Mouse (Mus musculus) hindbrain, embryonic 12.5 days (tissue): ENCODE data around the gene Tnfsf8. TPM values are rescaled to one million over a fixed set of nuclear protein-coding genes. Genes with fewer than 3 reads are reported as not detected.

Experiments used
- ATAC-seq: fragments of 200-750 bp; cut with Nextera tagmentation; 2 replicates; pipeline ENCODE4 v1.8.0; 2017; ENCODE audit warnings: moderate TSS enrichment; ENCODE audit not compliant: low FRiP score
- H3K27ac ChIP-seq: fragments of 300-500 bp; sonication (generic); 2 replicates; pipeline ENCODE4 v1.5.1; 2016; ENCODE audit warnings: mild to moderate bottlenecking
- H3K27me3 ChIP-seq: fragments of 300-500 bp; sonication (generic); 2 replicates; pipeline ENCODE4 v1.6.1; 2016; ENCODE audit warnings: mild to moderate bottlenecking
- H3K36me3 ChIP-seq: fragments of 300-500 bp; sonication (generic); 2 replicates; pipeline ENCODE4 v1.6.1; 2016; ENCODE audit warnings: mild to moderate bottlenecking
- H3K4me1 ChIP-seq: fragments of 300-500 bp; sonication (generic); 2 replicates; pipeline ENCODE4 v1.6.1; 2016
- H3K4me2 ChIP-seq: fragments of 300-500 bp; sonication (generic); replicated peaks from 2 replicates; pipeline ENCODE4 v1.6.1; 2016; ENCODE audit warnings: mild to moderate bottlenecking
- H3K4me3 ChIP-seq: fragments of 300-500 bp; sonication (generic); 2 replicates; pipeline ENCODE4 v1.5.1; 2016; ENCODE audit warnings: mild to moderate bottlenecking
- H3K9ac ChIP-seq: fragments of 300-500 bp; sonication (generic); 2 replicates; pipeline ENCODE4 v1.6.1; 2016; ENCODE audit warnings: mild to moderate bottlenecking, moderate library complexity
- H3K9me3 ChIP-seq: fragments of 300-500 bp; sonication (generic); replicated peaks from 2 replicates; pipeline ENCODE4 v1.6.1; 2016; ENCODE audit warnings: mild to moderate bottlenecking
- WGBS: fragments of 180-500 bp; shearing (Covaris S2); methylation state at CpG from one replicate; pipeline ENCODE4 v1.1.7; 2016; 5-methylcytosine and 5-hydroxymethylcytosine counted together
- polyA plus RNA-seq: library from polyadenylated mRNA; unstranded; fragments of >200 nt; fragmentation: Nextera tagmentation; extraction: Ambion mirVana; gene quantifications from 2 replicates; pipeline ENCODE4 v1.2.1, GENCODE M21; 2016

Gene Tnfsf8
- polyA plus RNA-seq, 1 experiment from 2014 or later: not detected

GRCm38 (mm10) chr4:63860236-63860635, 911 bp downstream of the Tnfsf8 start:
- no peaks in the 10 kb centered on the region for H3K36me3 ChIP-seq
- no peaks in the 10 kb centered on the region for H3K9me3 ChIP-seq
- no peak overlapping the region for H3K4me3 ChIP-seq
- H3K4me2 ChIP-seq: no peak overlapping the region
- no peak overlapping the region for H3K27ac ChIP-seq
- H3K27me3 ChIP-seq: no peaks in the 10 kb centered on the region
- H3K4me1 ChIP-seq: no peaks in the 10 kb centered on the region; the same call in 1 of the 2 replicates
- no peak overlapping the region for H3K9ac ChIP-seq
- 88% methylated on average over 5 of the region's 5 CpGs for WGBS
- ATAC-seq: no peak

GRCm38 (mm10) chr4:63859785-63860203, 1.4 kb downstream of the Tnfsf8 start:
- H3K4me1 ChIP-seq: no peaks in the 10 kb centered on the region; the same call in 1 of the 2 replicates
- H3K36me3 ChIP-seq: no peaks in the 10 kb centered on the region
- WGBS: 84% methylated on average over 4 of the region's 4 CpGs
- H3K4me3 ChIP-seq: no peak overlapping the region
- no peak overlapping the region for H3K9ac ChIP-seq
- no peak overlapping the region for H3K27ac ChIP-seq
- ATAC-seq: no peak
- H3K4me2 ChIP-seq: no peak overlapping the region
- H3K9me3 ChIP-seq: no peaks in the 10 kb centered on the region
- H3K27me3 ChIP-seq: no peaks in the 10 kb centered on the region

- Histone ChIP-seq H3K27me3 (no peaks in the 10 kb centered on the region), H3K36me3 (no peaks in the 10 kb centered on the region), H3K4me3 (no peak overlapping the region), H3K9ac (no peak overlapping the region), H3K4me1 (no peaks in the 10 kb centered on the region; the same call in 1 of the 2 replicates), H3K4me2 (no peak overlapping the region), H3K27ac (no peak overlapping the region), H3K9me3 (no peaks in the 10 kb centered on the region)
- 84% methylated on average over 7 of the region's 7 CpGs for WGBS
- no peak for ATAC-seq
Observed at GRCm38 (mm10) chr4:63858646-63859224, 2.4 kb downstream of the Tnfsf8 start.

DNA sequence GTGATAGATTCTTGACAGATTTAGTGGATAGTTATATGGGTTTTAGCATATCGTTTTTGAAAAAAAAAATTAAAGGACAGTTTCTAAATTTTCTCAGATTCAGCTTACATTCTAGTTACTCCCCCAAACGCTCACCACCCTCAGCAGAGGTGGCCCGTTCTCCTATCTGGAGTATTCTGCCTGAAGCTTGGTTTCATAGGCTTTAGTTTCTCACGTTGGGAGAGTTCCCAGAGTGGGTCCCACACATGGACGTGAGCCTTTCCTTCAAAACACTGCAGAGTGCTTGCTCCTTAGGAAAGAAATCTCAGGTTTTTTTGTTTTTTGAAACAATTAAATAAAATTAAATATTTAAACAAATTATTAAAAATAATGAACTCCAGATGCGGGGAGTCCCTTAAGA, 4.4 kb downstream of the Tnfsf8 start:
- Histone ChIP-seq H3K4me3 (no peak overlapping the region), H3K36me3 (no peaks in the 10 kb centered on the region), H3K9me3 (no peaks in the 10 kb centered on the region), H3K27me3 (no peaks in the 10 kb centered on the region), H3K4me2 (no peak overlapping the region), H3K9ac (no peak overlapping the region), H3K27ac (no peak overlapping the region), H3K4me1 (no peaks in the 10 kb centered on the region)
- ATAC-seq: no peak
- WGBS: 85% methylated on average over 6 of the region's 6 CpGs

- no peak overlapping the region for H3K4me2 ChIP-seq
- no peak for ATAC-seq
- no peaks in the 10 kb centered on the region for H3K36me3 ChIP-seq
- H3K9ac ChIP-seq: no peak overlapping the region
- H3K27ac ChIP-seq: no peak overlapping the region
- H3K27me3 ChIP-seq: no peaks in the 10 kb centered on the region
- 82% methylated on average over 1 of the region's 1 CpGs for WGBS
- H3K9me3 ChIP-seq: no peaks in the 10 kb centered on the region
- H3K4me1 ChIP-seq: no peaks in the 10 kb centered on the region
- no peak overlapping the region for H3K4me3 ChIP-seq
Observed at GRCm38 (mm10) chr4:63853782-63854386, 7.3 kb downstream of the Tnfsf8 start.

- no peaks in the 10 kb centered on the region for H3K27me3 ChIP-seq
- H3K4me1 ChIP-seq: no peaks in the 10 kb centered on the region
- H3K27ac ChIP-seq: no peak overlapping the region
- H3K9ac ChIP-seq: no peak overlapping the region
- no peak overlapping the region for H3K4me2 ChIP-seq
- ATAC-seq: no peak
- no peaks in the 10 kb centered on the region for H3K36me3 ChIP-seq
- no peak overlapping the region for H3K4me3 ChIP-seq
- no peaks in the 10 kb centered on the region for H3K9me3 ChIP-seq
- WGBS: 89% methylated on average over 2 of the region's 2 CpGs
Observed at GRCm38 (mm10) chr4:63850082-63850481, 11.1 kb downstream of the Tnfsf8 start.

GRCm38 (mm10) chr4:63846881-63847597, 14.1 kb downstream of the Tnfsf8 start:
- no peak for ATAC-seq
- Histone ChIP-seq H3K4me3 (no peak overlapping the region), H3K9ac (no peak overlapping the region), H3K27me3 (no peaks in the 10 kb centered on the region), H3K4me2 (no peak overlapping the region), H3K9me3 (no peaks in the 10 kb centered on the region), H3K27ac (no peak overlapping the region), H3K4me1 (no peaks in the 10 kb centered on the region), H3K36me3 (no peaks in the 10 kb centered on the region)
- WGBS: 70% methylated on average over 3 of the region's 3 CpGs

GRCm38 (mm10) chr4:63845760-63846159, 15.4 kb downstream of the Tnfsf8 start:
- Histone ChIP-seq H3K9ac (no peak overlapping the region), H3K4me3 (no peak overlapping the region), H3K27ac (no peak overlapping the region), H3K36me3 (no peaks in the 10 kb centered on the region), H3K9me3 (no peaks in the 10 kb centered on the region), H3K4me1 (no peaks in the 10 kb centered on the region), H3K27me3 (no peaks in the 10 kb centered on the region), H3K4me2 (no peak overlapping the region)
- no peak for ATAC-seq
- 70% methylated on average over 2 of the region's 2 CpGs for WGBS

DNA sequence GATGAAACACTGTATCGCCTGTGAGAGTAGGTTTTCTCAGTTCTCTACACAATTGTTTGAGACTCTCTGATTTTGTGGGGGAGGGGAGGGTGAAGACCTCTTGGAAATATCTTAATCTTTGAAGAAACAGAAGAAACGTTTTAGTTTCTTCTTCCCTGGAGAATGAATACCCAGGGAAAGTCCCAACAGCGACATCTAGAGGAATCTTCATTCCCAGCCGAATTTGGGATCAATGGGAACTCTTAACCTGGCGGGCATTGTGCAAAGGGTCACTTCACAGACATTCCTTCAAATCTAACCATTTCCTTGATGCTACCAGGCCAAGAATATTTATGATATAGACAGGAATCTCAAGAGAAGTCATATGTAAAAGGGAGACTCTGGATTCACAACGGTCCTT, 17.2 kb downstream of the Tnfsf8 start:
- Histone ChIP-seq H3K27me3 (no peaks in the 10 kb centered on the region), H3K36me3 (no peaks in the 10 kb centered on the region), H3K9me3 (no peaks in the 10 kb centered on the region), H3K27ac (no peak overlapping the region), H3K4me2 (no peak overlapping the region), H3K4me1 (no peaks in the 10 kb centered on the region), H3K4me3 (no peak overlapping the region), H3K9ac (no peak overlapping the region)
- no peak for ATAC-seq
- 27% methylated on average over 6 of the region's 6 CpGs for WGBS

DNA sequence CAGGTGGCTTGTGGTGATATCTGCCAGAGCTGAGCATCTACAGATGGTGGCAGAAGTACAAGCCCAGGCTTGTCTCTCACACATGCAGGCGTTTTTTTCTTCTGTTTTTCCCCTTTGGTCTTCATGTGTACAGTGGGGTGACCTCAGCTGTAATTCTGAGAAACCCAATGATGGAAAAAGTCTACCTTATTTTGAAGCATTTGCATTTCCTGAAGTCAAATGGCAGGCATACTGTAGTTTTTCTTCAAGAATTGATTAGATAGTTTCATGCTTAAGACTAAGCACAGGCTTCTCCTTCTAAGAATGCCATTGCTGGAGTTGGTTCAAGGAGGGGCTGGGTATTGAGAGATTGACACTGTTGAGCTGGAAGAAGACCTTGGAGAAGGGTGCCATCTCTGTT, 18.9 kb downstream of the Tnfsf8 start:
- Histone ChIP-seq H3K4me3 (no peak overlapping the region), H3K4me2 (no peak overlapping the region), H3K27ac (no peak overlapping the region), H3K27me3 (no peaks in the 10 kb centered on the region), H3K4me1 (no peaks in the 10 kb centered on the region), H3K9ac (no peak overlapping the region), H3K36me3 (no peaks in the 10 kb centered on the region), H3K9me3 (no peaks in the 10 kb centered on the region)
- WGBS: 78% methylated on average over 1 of the region's 1 CpGs
- no peak for ATAC-seq

DNA sequence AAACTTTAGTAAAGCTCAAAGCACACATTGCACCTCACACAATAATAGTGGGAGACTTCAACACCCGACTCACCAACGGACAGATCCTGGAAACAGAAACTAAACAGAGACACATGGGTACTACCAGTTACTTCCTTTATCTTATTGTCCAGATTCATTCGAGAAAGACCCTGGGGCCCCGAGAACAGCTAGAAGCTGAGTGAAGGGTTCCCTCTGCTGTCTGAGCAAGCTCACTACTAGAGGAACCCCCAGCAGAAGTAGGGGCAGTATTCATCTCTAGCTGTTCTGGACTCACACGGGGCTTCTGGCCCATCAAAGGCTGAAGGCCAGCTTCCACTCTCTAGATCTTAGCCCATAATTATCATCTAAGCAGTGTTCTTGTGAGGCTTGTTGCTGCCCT, 20.7 kb downstream of the Tnfsf8 start:
- Histone ChIP-seq H3K4me1 (no peaks in the 10 kb centered on the region), H3K27me3 (no peaks in the 10 kb centered on the region), H3K4me2 (no peak overlapping the region), H3K36me3 (no peaks in the 10 kb centered on the region), H3K27ac (no peak overlapping the region), H3K4me3 (no peak overlapping the region), H3K9me3 (no peaks in the 10 kb centered on the region), H3K9ac (no peak overlapping the region)
- ATAC-seq: no peak
- WGBS: 63% methylated on average over 5 of the region's 5 CpGs

DNA sequence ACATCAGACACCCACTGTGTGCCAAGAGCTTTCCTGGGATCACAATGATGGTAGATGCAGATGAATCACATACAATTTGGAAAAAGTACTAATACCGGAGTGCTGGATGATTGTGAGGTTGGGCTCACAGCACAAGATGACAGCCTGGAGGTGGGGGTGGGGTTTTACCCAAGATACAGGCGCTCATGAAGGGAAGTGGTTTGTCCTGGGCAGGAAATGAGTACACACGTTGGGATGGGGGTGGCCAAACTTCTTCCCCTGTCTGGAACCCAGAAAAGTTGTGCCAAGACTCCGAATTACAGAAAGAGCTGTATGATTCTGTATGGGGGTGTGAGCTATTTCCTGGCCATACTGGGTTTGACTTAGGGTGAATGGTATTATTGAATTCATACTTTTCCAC, 38.0 kb downstream of the Tnfsf8 start:
- 82% methylated on average over 4 of the region's 4 CpGs for WGBS
- H3K9ac ChIP-seq: no peak overlapping the region
- no peak for ATAC-seq

GRCm38 (mm10) chr4:63817505-63817904, 43.6 kb downstream of the Tnfsf8 start:
- H3K36me3 ChIP-seq: no peaks in the 10 kb centered on the region
- no peaks in the 10 kb centered on the region for H3K27me3 ChIP-seq
- H3K4me2 ChIP-seq: no peak overlapping the region
- no peak overlapping the region for H3K4me3 ChIP-seq
- H3K9me3 ChIP-seq: no peaks in the 10 kb centered on the region
- no peak overlapping the region for H3K9ac ChIP-seq
- no peaks in the 10 kb centered on the region for H3K4me1 ChIP-seq
- no peak overlapping the region for H3K27ac ChIP-seq
- ATAC-seq: no peak

More for the DNA sequence above, 38.0 kb downstream of the Tnfsf8 start:
- Histone ChIP-seq H3K4me2 (no peak overlapping the region), H3K27ac (no peak overlapping the region), H3K4me3 (no peak overlapping the region), H3K4me1 (no peaks in the 10 kb centered on the region), H3K27me3 (no peaks in the 10 kb centered on the region), H3K36me3 (no peaks in the 10 kb centered on the region), H3K9me3 (no peaks in the 10 kb centered on the region)
